In genomic region chr10:84577071-84577727, GRCm38 (mm10) we compare ENCODE assay signal across 8 mouse cellular contexts. TPM values are rescaled to one million over a fixed set of nuclear protein-coding genes. Genes with fewer than 3 reads are reported as not detected.
DNase-seq lines count a peak whose midpoint lies in the region; ATAC-seq and TF ChIP-seq lines count a peak whose summit lies in the region.

No protein-coding gene starts in this region.

- H3K79me2 ChIP-seq in MEL (ENCODE audit: control insufficient read depth, insufficient read depth, low read length, poor library complexity), result no peaks in the 10 kb centered on the region; the same call in 1 of the 2 replicates

- H3K36me3 ChIP-seq in MEL (ENCODE audit: control insufficient read depth in 1 of 2, insufficient read depth in 2 of 2, low read length in 2 of 2), result peaks cover 0 to 37% of the 10 kb centered on the region in 2 experiments; a peak in 2 of 4 replicates
- no peaks in the 10 kb centered on the region for H3K36me3 ChIP-seq in hindbrain, embryonic 10.5 days
- H3K36me3 ChIP-seq in lung, postnatal 0 days (ENCODE audit: insufficient read depth, low read length), result no peaks in the 10 kb centered on the region

- WGBS in hindbrain, embryonic 10.5 days, result 6% methylated on average over 38 of the region's 38 CpGs
- WGBS in lung, postnatal 0 days, result under 1% methylated on average over 38 of the region's 38 CpGs

- no peak for TF ChIP-seq EP300 in MEL (IDR thresholded peaks at IDR 0.05; ENCODE audit: low read depth in 1 of 2, low read length in 2 of 2)
- TF ChIP-seq EP300 in lung, postnatal 0 days (IDR thresholded peaks at IDR 0.05), result no peak; the same call in 1 of the 2 replicates

- H3K9me3 ChIP-seq in MEL (replicated peaks; ENCODE audit: insufficient read depth, low read length), result no peaks in the 10 kb centered on the region
- H3K9me3 ChIP-seq in hindbrain, embryonic 10.5 days, result no peaks in the 10 kb centered on the region
- no peaks in the 10 kb centered on the region for H3K9me3 ChIP-seq in lung, postnatal 0 days (ENCODE audit: low read length)

- ATAC-seq in frontal cortex, adult (ENCODE audit: low TSS enrichment), result peak; percentile 24
- ATAC-seq in lung, postnatal 0 days, result peak; percentile 48

- peak overlapping the region; percentile 70 to 88 for H3K4me3 ChIP-seq in MEL (ENCODE audit: control insufficient read depth in 1 of 2, insufficient read depth in 1 of 2, low read depth in 2 of 2, low read length in 2 of 2)
- peak overlapping the region; percentile 89 for H3K4me3 ChIP-seq in hindbrain, embryonic 10.5 days
- peak overlapping the region; percentile 97 for H3K4me3 ChIP-seq in lung, postnatal 0 days (ENCODE audit: low read depth, low read length)

- no peak for TF ChIP-seq RAD21 in MEL (IDR thresholded peaks at IDR 0.05; ENCODE audit: low read depth, low read length)

- H3K27ac ChIP-seq in MEL (ENCODE audit: control insufficient read depth, low read depth, low read length), result peak overlapping the region; percentile 87
- H3K27ac ChIP-seq in hindbrain, embryonic 10.5 days, result peak overlapping the region; percentile 95
- H3K27ac ChIP-seq in lung, postnatal 0 days (ENCODE audit: low read length), result peak overlapping the region; percentile 98

- peak overlapping the region; percentile 75 for H3K4me2 ChIP-seq in lung, postnatal 0 days (replicated peaks; ENCODE audit: low read depth, low read length)

- peaks cover 15 to 32% of the 10 kb centered on the region in 2 experiments for H3K4me1 ChIP-seq in MEL (ENCODE audit: control insufficient read depth in 1 of 2, insufficient read depth in 2 of 2, low read length in 2 of 2)
- H3K4me1 ChIP-seq in hindbrain, embryonic 10.5 days (replicated peaks), result peaks cover 23% of the 10 kb centered on the region
- H3K4me1 ChIP-seq in lung, postnatal 0 days (ENCODE audit: insufficient read depth, low read depth, low read length), result peaks cover 27% of the 10 kb centered on the region; the same call in 1 of the 2 replicates

- no peak for TF ChIP-seq POLR2A in MEL (IDR thresholded peaks at IDR 0.05; ENCODE audit: control insufficient read depth in 1 of 2, insufficient read depth in 1 of 2, low read depth in 1 of 2, low read length in 2 of 2, poor library complexity in 1 of 2)

- DNase-seq in MEL (ENCODE audit: low read depth, low spot score), result peak; percentile 75
- peak; percentile 81 for DNase-seq in cerebellum, adult 9-10 months
- peak; percentile 55 for DNase-seq in hindbrain, embryonic 10.5 days (ENCODE audit: low spot score)
- DNase-seq in layer of hippocampus, adult 9-11 months, result peak; percentile 72
- DNase-seq in lung, postnatal 0 days (ENCODE audit: low spot score), result peak; percentile 96
- peak; percentile 59 for DNase-seq in ovary, postnatal 10 days (ENCODE audit: low spot score)
- DNase-seq in thymus, postnatal 10 days (ENCODE audit: low spot score in 2 of 2), result peak; percentile 60

- H3K27me3 ChIP-seq in MEL (ENCODE audit: control insufficient read depth in 1 of 2, insufficient read depth in 2 of 2, low read length in 2 of 2), result no peaks in the 10 kb centered on the region
- peaks cover 10% of the 10 kb centered on the region for H3K27me3 ChIP-seq in hindbrain, embryonic 10.5 days (ENCODE audit: insufficient read depth, poor library complexity, severe bottlenecking)
- no peaks in the 10 kb centered on the region for H3K27me3 ChIP-seq in lung, postnatal 0 days (replicated peaks; ENCODE audit: insufficient read depth, low read length)

- H3K9ac ChIP-seq in MEL (ENCODE audit: control insufficient read depth, low read depth, low read length, poor library complexity, severe bottlenecking), result peak overlapping the region; percentile 72
- peak overlapping the region; percentile 87 for H3K9ac ChIP-seq in lung, postnatal 0 days (replicated peaks; ENCODE audit: low read depth)

- TF ChIP-seq CTCF in MEL (IDR thresholded peaks at IDR 0.05 in 2 of 3, conservative IDR thresholded peaks at IDR 0.05 in 1 of 3; ENCODE audit: control insufficient read depth in 1 of 3, insufficient read depth in 1 of 3, low read depth in 2 of 3, low read length in 3 of 3, poor library complexity in 1 of 3, severe bottlenecking in 1 of 3), result no peak
- TF ChIP-seq CTCF in lung, postnatal 0 days (IDR thresholded peaks at IDR 0.05), result peak; percentile 8

TF ChIP-seq in MEL, 35 proteins besides CTCF, POLR2A, EP300 and RAD21:
- TF ChIP-seq MYB (IDR thresholded peaks at IDR 0.05; ENCODE audit: low read depth, low read length) (no peak), RCOR1 (IDR thresholded peaks at IDR 0.05; ENCODE audit: low read depth, low read length) (no peak), ZC3H11A (IDR thresholded peaks at IDR 0.05; ENCODE audit: low read depth, low read length) (no peak), KAT2A (conservative IDR thresholded peaks at IDR 0.05; ENCODE audit: low read depth, low read length) (no peak), GABPA (IDR thresholded peaks at IDR 0.05; ENCODE audit: low read depth, low read length) (no peak), JUND (IDR thresholded peaks at IDR 0.05; ENCODE audit: low read depth, low read length) (no peak), CHD1 (IDR thresholded peaks at IDR 0.05; ENCODE audit: low read depth, low read length) (no peak), MAZ (IDR thresholded peaks at IDR 0.05; ENCODE audit: low read depth, low read length) (peak; percentile 54; the same call in 1 of the 2 replicates), SIN3A (IDR thresholded peaks at IDR 0.05; ENCODE audit: low read length) (peak; percentile 13; the same call in 1 of the 2 replicates), USF2 (IDR thresholded peaks at IDR 0.05; ENCODE audit: borderline replicate concordance in 1 of 2, insufficient read depth in 1 of 2, low read depth in 1 of 2, low read length in 2 of 2) (no peak), POLR2AphosphoS5 (IDR thresholded peaks at IDR 0.05; ENCODE audit: borderline replicate concordance, low read depth, low read length) (no peak), ZMIZ1 (IDR thresholded peaks at IDR 0.05; ENCODE audit: low read depth, low read length) (no peak), MEF2A (IDR thresholded peaks at IDR 0.05; ENCODE audit: extremely low read depth, insufficient replicate concordance, low read depth, low read length, poor library complexity, severe bottlenecking) (no peak), HCFC1 (IDR thresholded peaks at IDR 0.05; ENCODE audit: low read depth, low read length) (no peak), ELF1 (IDR thresholded peaks at IDR 0.05; ENCODE audit: low read depth, low read length) (no peak), MAFK (IDR thresholded peaks at IDR 0.05; ENCODE audit: borderline replicate concordance, low read depth, low read length) (no peak), MXI1 (IDR thresholded peaks at IDR 0.05; ENCODE audit: low read depth, low read length) (peak; percentile 88), BHLHE40 (IDR thresholded peaks at IDR 0.05; ENCODE audit: borderline replicate concordance, low read depth, low read length) (peak; percentile 4; the same call in 1 of the 2 replicates), E2F4 (IDR thresholded peaks at IDR 0.05; ENCODE audit: borderline replicate concordance, low read depth, low read length) (no peak), MYC (IDR thresholded peaks at IDR 0.05; ENCODE audit: low read depth, low read length) (peak; percentile 51; the same call in 1 of the 2 replicates), TCF12 (IDR thresholded peaks at IDR 0.05; ENCODE audit: low read depth, low read length) (no peak), MAX (IDR thresholded peaks at IDR 0.05; ENCODE audit: low read length) (peak; percentile 89), ZNF384 (IDR thresholded peaks at IDR 0.05; ENCODE audit: low read depth, low read length) (no peak), GATA1 (IDR thresholded peaks at IDR 0.05; ENCODE audit: low read depth, low read length) (no peak), USF1 (IDR thresholded peaks at IDR 0.05; ENCODE audit: low read depth, low read length) (no peak), TBP (IDR thresholded peaks at IDR 0.05; ENCODE audit: low read depth, low read length) (no peak)

RNA-seq across cellular contexts. Expression of gene Tcp11l2, which starts 0.8 kb away (rescaled TPM):
- total RNA-seq in MEL (2012; rRNA removed), result 0.81 and 1.7 TPM in 2 replicates
- 1 to 10 TPM in 1 of 2 experiments, not detected in 1; 4.3 TPM for polyA plus RNA-seq in MEL (2012; ENCODE audit: insufficient read depth in 1 of 2, insufficient read length in 2 of 2, low read depth in 1 of 2, low replicate concordance in 2 of 2, missing spikeins in 1 of 2)
- polyA plus RNA-seq in hindbrain, embryonic 10.5 days (2016; fragmentation: Nextera tagmentation; extraction: Ambion mirVana), result 3.3 and 6.6 TPM in 2 replicates
- 73.8 and 73.9 TPM in 2 replicates for polyA plus RNA-seq in lung, postnatal 0 days (2015; fragmentation: Nextera tagmentation; extraction: Ambion mirVana)

RNA-seq across cellular contexts. Expression of gene Ckap4, which starts 43.3 kb away (rescaled TPM):
- 1.0 TPM in 2 replicates for total RNA-seq in MEL (2012; rRNA removed)
- polyA plus RNA-seq in MEL (2012; ENCODE audit: insufficient read depth in 1 of 2, insufficient read length in 2 of 2, low read depth in 1 of 2, low replicate concordance in 2 of 2, missing spikeins in 1 of 2), result 1 to 10 TPM in 1 of 2 experiments, not detected in 1; 5.2 TPM
- polyA plus RNA-seq in hindbrain, embryonic 10.5 days (2016; fragmentation: Nextera tagmentation; extraction: Ambion mirVana), result 72.6 and 77.2 TPM in 2 replicates
- polyA plus RNA-seq in lung, postnatal 0 days (2015; fragmentation: Nextera tagmentation; extraction: Ambion mirVana), result 49.2 and 58.8 TPM in 2 replicates

RNA-seq across cellular contexts. Expression of gene Polr3b, which starts 44.9 kb away (rescaled TPM):
- 19.8 and 20.6 TPM in 2 replicates for total RNA-seq in MEL (2012; rRNA removed)
- polyA plus RNA-seq in MEL (2012; ENCODE audit: insufficient read depth in 1 of 2, insufficient read length in 2 of 2, low read depth in 1 of 2, low replicate concordance in 2 of 2, missing spikeins in 1 of 2), result 10 to 100 TPM in 1 of 2 experiments, not detected in 1; 24.2 TPM
- polyA plus RNA-seq in hindbrain, embryonic 10.5 days (2016; fragmentation: Nextera tagmentation; extraction: Ambion mirVana), result 13.2 and 15.6 TPM in 2 replicates
- 6.2 and 7.8 TPM in 2 replicates for polyA plus RNA-seq in lung, postnatal 0 days (2015; fragmentation: Nextera tagmentation; extraction: Ambion mirVana)

Comparison
In these comparisons a context has a peak if more than half of its experiments do, and no peak if none do; other contexts are left out.
1. Peak in every context shown above with its lines: DNase-seq, ATAC-seq, H3K4me3 ChIP-seq and H3K27ac ChIP-seq.